In the genomic region with DNA sequence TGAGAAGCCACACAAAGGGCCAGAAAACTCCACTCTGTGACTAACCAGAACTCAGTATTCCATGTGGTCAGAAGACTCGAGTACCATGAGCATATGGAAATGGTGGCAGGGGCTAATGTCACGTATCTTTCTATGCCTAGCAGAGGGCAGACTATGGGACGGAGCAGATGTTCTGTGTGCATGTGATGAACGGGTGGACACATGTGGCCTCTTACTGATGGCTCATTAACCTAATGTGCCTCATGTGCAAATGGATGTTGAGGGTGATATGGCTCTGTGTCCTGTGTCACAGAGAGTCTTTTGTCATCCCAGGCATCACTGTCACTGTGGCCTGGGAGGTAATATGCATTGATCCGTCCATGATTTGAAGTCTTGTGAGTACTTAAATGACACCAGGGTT, we compare ENCODE assay signal across 21 mouse cellular contexts.
A peak's percentile ranks its signal among the peaks of the same experiment; 100 is the strongest.
DNase-seq lines count a peak whose midpoint lies in the region; ATAC-seq lines count a peak whose summit lies in the region.
"Had no signal": no experiment of that assay in that cellular context is flagged by ENCODE, and none has a peak within 500 bp of the region (broad histone marks: within the 10 kb centered on the region; RNA-seq: fewer than 3 reads in every experiment).

No protein-coding gene starts in this region.

- no peaks in the 10 kb centered on the region for H3K9me3 ChIP-seq in hindbrain, embryonic 10.5 days
- no peaks in the 10 kb centered on the region for H3K9me3 ChIP-seq in hindbrain, embryonic 13.5 days
- H3K9me3 ChIP-seq in neural tube, embryonic 11.5 days (ENCODE audit: control insufficient read depth, low read length): no peaks in the 10 kb centered on the region
- no peaks in the 10 kb centered on the region for H3K9me3 ChIP-seq in neural tube, embryonic 14.5 days (ENCODE audit: control insufficient read depth, low read length)
- H3K9me3 ChIP-seq: embryonic facial prominence, embryonic 12.5 days; heart, embryonic 15.5 days had no signal

- H3K27ac ChIP-seq in hindbrain, embryonic 10.5 days: no peak overlapping the region
- no peak overlapping the region for H3K27ac ChIP-seq in hindbrain, embryonic 13.5 days
- no peak overlapping the region for H3K27ac ChIP-seq in neural tube, embryonic 11.5 days (ENCODE audit: low read depth, low read length)
- H3K27ac ChIP-seq in neural tube, embryonic 14.5 days (ENCODE audit: low read depth, low read length): no peak overlapping the region
- H3K27ac ChIP-seq: embryonic facial prominence, embryonic 12.5 days; heart, adult 2 months; heart, embryonic 15.5 days had no signal

- H3K36me3 ChIP-seq in hindbrain, embryonic 10.5 days: no peaks in the 10 kb centered on the region
- no peaks in the 10 kb centered on the region for H3K36me3 ChIP-seq in hindbrain, embryonic 13.5 days
- H3K36me3 ChIP-seq in neural tube, embryonic 11.5 days (ENCODE audit: control insufficient read depth, insufficient read depth, low read length): no peaks in the 10 kb centered on the region
- H3K36me3 ChIP-seq in neural tube, embryonic 14.5 days (ENCODE audit: control insufficient read depth, insufficient read depth, low read length): no peaks in the 10 kb centered on the region
- H3K36me3 ChIP-seq: embryonic facial prominence, embryonic 12.5 days; G1E; heart, embryonic 15.5 days had no signal

- H3K4me2 ChIP-seq in hindbrain, embryonic 13.5 days: no peak overlapping the region
- no peak overlapping the region for H3K4me2 ChIP-seq in neural tube, embryonic 11.5 days (ENCODE audit: low read depth)
- H3K4me2 ChIP-seq in neural tube, embryonic 14.5 days (ENCODE audit: low read depth, low read length): no peak overlapping the region
- H3K4me2 ChIP-seq: embryonic facial prominence, embryonic 12.5 days; heart, embryonic 11.5 days; heart, embryonic 15.5 days had no signal

- no peak for ATAC-seq in hindbrain, embryonic 13.5 days (ENCODE audit: low FRiP score)
- ATAC-seq in neural tube, embryonic 11.5 days (ENCODE audit: insufficient read depth, low FRiP score, low TSS enrichment): peak; percentile 41; the same call in 1 of the 2 replicates
- peak; percentile 45; the same call in 1 of the 2 replicates for ATAC-seq in neural tube, embryonic 14.5 days (ENCODE audit: low read depth)
- ATAC-seq in CD4-positive, CD25-positive, alpha-beta regulatory T cell, adult 4 months: no peak
- ATAC-seq: forebrain, embryonic 16.5 days; inflammation-experienced regulatory T-cells, adult 6 months; intestine, postnatal 0 days had no signal

- no peaks in the 10 kb centered on the region for H3K27me3 ChIP-seq in hindbrain, embryonic 10.5 days (ENCODE audit: insufficient read depth, poor library complexity, severe bottlenecking)
- H3K27me3 ChIP-seq in hindbrain, embryonic 13.5 days: no peaks in the 10 kb centered on the region
- H3K27me3 ChIP-seq in neural tube, embryonic 11.5 days (ENCODE audit: control insufficient read depth, insufficient read depth, low read length): no peaks in the 10 kb centered on the region
- H3K27me3 ChIP-seq in neural tube, embryonic 14.5 days (ENCODE audit: control insufficient read depth, insufficient read depth, low read length): no peaks in the 10 kb centered on the region
- H3K27me3 ChIP-seq: embryonic facial prominence, embryonic 12.5 days; heart, embryonic 15.5 days had no signal

- WGBS in hindbrain, embryonic 10.5 days: 72% methylated on average over 5 of the region's 5 CpGs
- 42% methylated on average over 5 of the region's 5 CpGs for WGBS in hindbrain, embryonic 13.5 days
- WGBS in neural tube, embryonic 11.5 days: 69% methylated on average over 5 of the region's 5 CpGs
- WGBS in neural tube, embryonic 14.5 days: 39% methylated on average over 5 of the region's 5 CpGs

- H3K4me1 ChIP-seq in hindbrain, embryonic 10.5 days (replicated peaks): peaks cover 15% of the 10 kb centered on the region
- peaks cover 22% of the 10 kb centered on the region for H3K4me1 ChIP-seq in hindbrain, embryonic 13.5 days (replicated peaks)
- H3K4me1 ChIP-seq in neural tube, embryonic 11.5 days (ENCODE audit: control insufficient read depth, insufficient read depth, low read length): no peaks in the 10 kb centered on the region
- no peaks in the 10 kb centered on the region for H3K4me1 ChIP-seq in neural tube, embryonic 14.5 days (ENCODE audit: control insufficient read depth, insufficient read depth, low read length)
- H3K4me1 ChIP-seq: embryonic facial prominence, embryonic 12.5 days; heart, embryonic 15.5 days had no signal

- H3K9ac ChIP-seq in hindbrain, embryonic 13.5 days: no peak overlapping the region
- H3K9ac ChIP-seq in neural tube, embryonic 11.5 days (ENCODE audit: low read length): no peak overlapping the region
- no peak overlapping the region for H3K9ac ChIP-seq in neural tube, embryonic 14.5 days (replicated peaks; ENCODE audit: low read depth, low read length)
- H3K9ac ChIP-seq: embryonic facial prominence, embryonic 12.5 days; heart, embryonic 15.5 days had no signal

- peak; percentile 17 for DNase-seq in hindbrain, embryonic 10.5 days (ENCODE audit: low spot score)
- peak; percentile 38 for DNase-seq in neural tube, embryonic 11.5 days (ENCODE audit: low spot score)
- no peak for DNase-seq in neural tube, embryonic 10.5 days (ENCODE audit: extremely low spot score, low spot score)
- DNase-seq in adipocyte (ENCODE audit: low spot score): no peak
- DNase-seq: adrenal gland, postnatal 14 days; cerebellum, adult 11-12 months; cerebellum, adult 9-10 months; cerebellum, postnatal 25 days; gastrocnemius, postnatal 14 days; heart, adult 2 months; heart, postnatal 14 days had no signal

- H3K4me3 ChIP-seq in hindbrain, embryonic 10.5 days: no peak overlapping the region
- H3K4me3 ChIP-seq in hindbrain, embryonic 13.5 days: no peak overlapping the region
- H3K4me3 ChIP-seq in neural tube, embryonic 11.5 days (ENCODE audit: low read depth, low read length): no peak overlapping the region
- no peak overlapping the region for H3K4me3 ChIP-seq in neural tube, embryonic 14.5 days (ENCODE audit: low read depth, low read length)
- H3K4me3 ChIP-seq: embryonic facial prominence, embryonic 12.5 days; heart, adult 2 months; heart, embryonic 15.5 days had no signal

Comparison
In these comparisons a context has a peak if more than half of its experiments do, and no peak if none do; other contexts are left out.
1. DNase-seq: peak in hindbrain, embryonic 10.5 days (single experiment) and neural tube, embryonic 11.5 days (single experiment); none in neural tube, embryonic 10.5 days (single experiment) and adipocyte (single experiment).
2. ATAC-seq: peak in neural tube, embryonic 11.5 days (single experiment) and neural tube, embryonic 14.5 days (single experiment); none in hindbrain, embryonic 13.5 days (single experiment) and CD4-positive, CD25-positive, alpha-beta regulatory T cell, adult 4 months (single experiment).